Mouse (Mus musculus) hindbrain, embryonic 16.5 days (tissue): ENCODE measurements at regions not wholly inside any gene's neighbourhood (a gene's known extent, or its start where the extent isn't known, plus 50 kb on each side); places are given as distances from the start of the nearest gene placed in this dataset.

Source experiments
- ATAC-seq: fragments of 200-750 bp; cut with Nextera tagmentation; 2 replicates; pipeline ENCODE4 v1.8.0; 2017; ENCODE audit warnings: moderate TSS enrichment, moderate library complexity
- H3K27ac ChIP-seq: fragments of 300-500 bp; sonication (generic); 2 replicates; pipeline ENCODE4 v1.5.1; 2014; ENCODE audit warnings: low read depth, mild to moderate bottlenecking, control low read depth, low read length, moderate library complexity
- H3K27me3 ChIP-seq: fragments of 300-500 bp; sonication (generic); replicated peaks from 2 replicates; pipeline ENCODE4 v1.6.1; 2014; ENCODE audit warnings: low read length; ENCODE audit not compliant: control insufficient read depth, insufficient read depth
- H3K36me3 ChIP-seq: fragments of 300-500 bp; sonication (generic); 2 replicates; pipeline ENCODE4 v1.6.1; 2014; ENCODE audit warnings: mild to moderate bottlenecking, low read length, moderate library complexity, mixed read lengths; ENCODE audit not compliant: control insufficient read depth, insufficient read depth
- H3K4me1 ChIP-seq: fragments of 300-500 bp; sonication (generic); 2 replicates; pipeline ENCODE4 v1.6.1; 2014; ENCODE audit warnings: low read depth, low read length; ENCODE audit not compliant: control insufficient read depth, insufficient read depth
- H3K4me2 ChIP-seq: fragments of 300-500 bp; sonication (generic); 2 replicates; pipeline ENCODE4 v1.6.1; 2014; ENCODE audit warnings: mild to moderate bottlenecking, low read length, control low read depth, moderate library complexity
- H3K4me3 ChIP-seq: fragments of 300-500 bp; sonication (generic); 2 replicates; pipeline ENCODE4 v1.5.1; 2014; ENCODE audit warnings: mild to moderate bottlenecking, low read length, control low read depth, moderate library complexity
- H3K9ac ChIP-seq: fragments of 300-500 bp; sonication (generic); 2 replicates; pipeline ENCODE4 v1.6.1; 2014; ENCODE audit warnings: low read depth, mild to moderate bottlenecking, control low read depth, low read length, moderate library complexity
- H3K9me3 ChIP-seq: fragments of 300-500 bp; sonication (generic); 2 replicates; pipeline ENCODE4 v1.6.1; 2014; ENCODE audit warnings: mild to moderate bottlenecking, low read length, moderate library complexity; ENCODE audit not compliant: control insufficient read depth
- WGBS: fragments of 180-500 bp; shearing (Covaris S2); extraction: QIAGEN DNeasy Blood & Tissue Kit; methylation state at CpG from one replicate; pipeline ENCODE4 v1.1.7; 2014; 5-methylcytosine and 5-hydroxymethylcytosine counted together

DNA sequence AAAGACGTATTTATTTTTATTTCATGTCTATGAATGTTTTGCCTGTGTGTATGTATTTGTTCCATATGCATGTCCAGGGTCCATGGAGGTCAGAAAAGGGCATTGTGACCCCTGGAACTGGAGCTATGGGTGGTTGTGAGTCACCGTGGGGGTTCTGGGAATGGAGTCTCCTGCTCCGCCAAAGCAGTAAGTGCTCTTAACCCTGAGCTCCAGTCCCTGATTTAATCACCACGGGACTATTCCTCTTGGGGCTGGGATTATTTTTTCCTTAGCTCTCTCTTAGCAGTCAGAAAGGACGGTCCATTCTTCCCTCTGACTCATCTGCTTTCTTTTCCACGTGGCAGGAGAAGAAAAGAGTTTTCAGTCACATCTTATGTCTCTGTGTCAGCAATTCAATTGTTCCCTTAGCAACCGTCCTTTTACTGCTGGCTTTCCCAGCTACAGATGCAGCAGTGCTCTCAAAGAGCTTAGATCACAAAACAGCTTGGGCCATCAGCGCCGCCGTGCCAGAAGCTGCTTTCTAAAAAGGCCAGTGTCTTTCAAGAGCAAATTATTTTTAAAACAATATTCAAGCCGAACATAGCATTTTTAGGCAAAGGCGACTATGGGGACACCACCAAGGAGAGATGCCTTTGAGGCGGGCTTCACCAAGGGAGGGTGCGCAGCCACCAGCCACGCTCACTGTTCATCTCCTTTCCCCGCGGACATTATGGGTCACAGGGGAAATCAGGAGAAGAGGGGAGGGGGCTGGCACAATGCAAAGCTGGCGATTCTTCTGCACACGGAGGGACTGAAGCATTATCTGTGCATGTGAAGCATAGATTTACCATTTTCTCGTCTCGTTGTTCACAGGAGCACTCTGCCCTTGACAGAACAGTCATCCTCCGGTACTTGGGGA, 110.8 kb downstream of the Map3k7 start:
- peak overlapping the region; percentile 65 for H3K4me2 ChIP-seq
- peak overlapping the region; percentile 92 for H3K27ac ChIP-seq
- H3K4me1 ChIP-seq = peaks cover 16% of the 10 kb centered on the region
- H3K36me3 ChIP-seq = no peaks in the 10 kb centered on the region
- H3K27me3 ChIP-seq = no peaks in the 10 kb centered on the region
- H3K9ac ChIP-seq = peak overlapping the region; percentile 62
- peak; percentile 92 for ATAC-seq
- 2% methylated on average over 22 of the region's 22 CpGs for WGBS
- H3K9me3 ChIP-seq = peaks cover 8% of the 10 kb centered on the region
- peak overlapping the region; percentile 33 for H3K4me3 ChIP-seq

DNA sequence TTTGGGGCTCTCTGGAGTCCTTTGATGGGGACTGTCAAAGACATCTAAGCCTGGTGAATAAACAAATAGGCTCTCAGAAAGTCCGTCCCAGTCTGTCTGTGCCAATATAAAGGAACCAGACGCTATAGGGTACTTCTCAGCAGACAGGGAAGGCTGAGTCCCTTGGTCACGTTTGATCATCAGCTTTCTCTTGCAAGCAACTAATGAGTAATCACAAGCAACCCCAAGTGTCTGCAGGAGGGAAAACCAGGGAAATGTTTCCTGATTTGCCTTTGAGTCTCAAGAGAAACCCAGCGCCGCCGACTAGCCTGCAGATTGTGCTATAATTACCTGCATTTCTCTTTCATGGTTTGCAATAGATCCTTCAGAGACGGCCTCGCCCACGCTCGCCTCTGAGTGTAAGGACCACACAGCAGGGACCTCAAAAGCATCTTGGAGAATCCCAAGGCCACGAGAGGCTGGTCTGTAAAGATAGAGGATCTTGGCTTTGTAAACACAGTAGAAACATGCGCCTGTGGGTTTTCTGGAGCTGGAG, 112.6 kb downstream of the Map3k7 start:
- Histone ChIP-seq H3K4me1 (peaks cover 16% of the 10 kb centered on the region), H3K9me3 (no peaks in the 10 kb centered on the region), H3K27ac (no peak overlapping the region), H3K4me2 (no peak overlapping the region), H3K27me3 (no peaks in the 10 kb centered on the region), H3K9ac (no peak overlapping the region), H3K4me3 (no peak overlapping the region), H3K36me3 (no peaks in the 10 kb centered on the region)
- ATAC-seq = no peak
- 52% methylated on average over 12 of the region's 12 CpGs for WGBS

DNA sequence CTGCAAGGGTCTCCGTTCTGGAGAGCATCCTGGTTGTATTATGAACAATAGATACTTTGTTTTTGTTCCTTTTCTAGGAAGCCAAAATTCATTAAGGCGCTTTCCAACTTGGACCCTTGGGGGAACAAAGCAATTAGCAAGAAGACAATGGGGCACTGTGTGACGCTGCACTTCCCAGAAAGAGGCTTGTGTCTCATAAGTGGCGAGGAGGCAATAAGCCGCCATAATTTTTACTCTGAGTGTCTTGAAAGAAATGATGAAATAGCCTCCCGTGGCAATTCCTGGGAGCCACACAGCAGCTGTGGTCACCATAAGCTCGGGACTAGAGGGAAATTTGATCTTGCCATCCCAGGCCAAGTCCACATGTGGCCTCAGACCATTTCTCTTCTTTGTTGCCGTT, 119.6 kb downstream of the Map3k7 start:
- Histone ChIP-seq H3K4me1 (no peaks in the 10 kb centered on the region; the same call in 1 of the 2 replicates), H3K27ac (no peak overlapping the region), H3K9me3 (no peaks in the 10 kb centered on the region), H3K4me3 (no peak overlapping the region), H3K9ac (no peak overlapping the region), H3K4me2 (no peak overlapping the region), H3K36me3 (no peaks in the 10 kb centered on the region), H3K27me3 (no peaks in the 10 kb centered on the region)
- 25% methylated on average over 8 of the region's 8 CpGs for WGBS
- no peak for ATAC-seq

DNA sequence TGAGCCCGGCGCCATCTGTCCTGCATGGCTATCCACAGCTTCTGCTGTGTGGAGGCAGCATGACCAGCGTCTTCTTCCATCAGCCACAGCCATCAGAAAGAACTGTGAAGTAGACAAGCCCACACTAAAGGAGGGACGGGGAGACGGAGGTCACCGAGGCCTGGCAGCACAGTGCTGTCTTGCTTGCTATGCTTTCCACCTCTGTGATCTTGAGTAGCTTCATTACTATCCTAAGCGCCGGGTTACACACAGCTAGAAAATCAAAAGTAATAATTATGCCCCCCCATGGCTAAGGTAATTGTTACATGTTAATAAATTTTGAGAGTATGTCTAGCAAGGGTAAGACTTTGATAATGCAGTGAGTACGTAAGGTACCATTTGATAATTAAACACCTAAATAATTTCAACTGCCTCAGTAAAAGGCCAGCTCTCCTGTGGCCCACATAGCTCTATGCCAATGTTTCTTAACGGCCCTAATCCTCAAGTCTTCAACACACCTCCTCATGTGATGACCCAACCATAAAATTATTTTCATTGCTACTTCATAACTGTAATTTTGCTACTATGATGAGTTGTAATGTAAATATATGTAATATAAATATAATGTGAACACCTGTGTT, 120.5 kb downstream of the Map3k7 start:
- Histone ChIP-seq H3K9ac (no peak overlapping the region), H3K27ac (no peak overlapping the region), H3K4me3 (no peak overlapping the region), H3K4me2 (no peak overlapping the region), H3K36me3 (no peaks in the 10 kb centered on the region), H3K9me3 (no peaks in the 10 kb centered on the region), H3K4me1 (no peaks in the 10 kb centered on the region; the same call in 1 of the 2 replicates), H3K27me3 (no peaks in the 10 kb centered on the region)
- peak; percentile 40; the same call in 1 of the 2 replicates for ATAC-seq
- WGBS = 88% methylated on average over 10 of the region's 10 CpGs

DNA sequence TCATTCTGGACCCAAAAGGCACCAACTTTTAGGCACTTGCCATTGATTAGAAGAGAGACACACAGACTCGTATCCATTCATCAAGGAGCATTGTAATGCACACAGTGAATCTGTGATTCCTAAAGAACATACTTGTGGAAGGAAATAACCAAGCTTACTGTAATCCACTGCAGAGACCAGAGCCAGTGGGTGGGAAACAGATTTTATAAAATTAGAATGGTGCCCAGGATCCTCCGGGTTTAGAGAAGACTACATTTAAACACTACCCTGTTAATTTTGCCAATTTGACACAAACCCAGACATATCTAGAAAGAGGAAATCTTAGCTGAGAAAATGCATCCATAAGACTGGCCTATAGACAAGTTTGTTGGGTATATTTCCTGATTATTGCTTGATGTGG, 121.1 kb downstream of the Map3k7 start:
- H3K9me3 ChIP-seq = no peaks in the 10 kb centered on the region
- no peaks in the 10 kb centered on the region; the same call in 1 of the 2 replicates for H3K4me1 ChIP-seq
- no peaks in the 10 kb centered on the region for H3K27me3 ChIP-seq
- no peak overlapping the region for H3K27ac ChIP-seq
- no peak overlapping the region for H3K9ac ChIP-seq
- WGBS = 92% methylated on average over 2 of the region's 2 CpGs
- ATAC-seq = no peak
- H3K4me2 ChIP-seq = no peak overlapping the region
- H3K36me3 ChIP-seq = no peaks in the 10 kb centered on the region
- H3K4me3 ChIP-seq = no peak overlapping the region

DNA sequence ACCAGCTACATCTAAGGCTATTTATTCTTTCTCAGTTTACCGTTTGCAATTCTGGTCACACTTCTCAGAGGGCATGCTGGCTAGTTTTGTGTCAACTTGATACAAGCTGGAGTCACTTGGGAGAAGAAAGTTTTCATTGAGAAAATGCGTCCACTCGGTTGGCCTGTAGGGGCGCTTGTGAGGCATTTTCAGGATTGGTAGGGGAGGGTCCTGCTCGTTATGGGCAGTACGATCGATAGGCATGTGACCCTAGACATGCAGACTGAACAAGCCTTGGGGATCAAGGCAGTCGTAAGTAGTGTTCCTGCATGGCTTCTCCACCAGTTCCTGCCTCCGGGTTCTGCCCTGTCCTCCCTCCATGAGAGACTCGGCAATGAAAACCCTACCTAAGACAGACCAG, 127.2 kb downstream of the Map3k7 start:
- H3K36me3 ChIP-seq = no peaks in the 10 kb centered on the region
- no peak overlapping the region for H3K4me3 ChIP-seq
- ATAC-seq = no peak
- H3K9ac ChIP-seq = no peak overlapping the region
- no peaks in the 10 kb centered on the region for H3K4me1 ChIP-seq
- H3K4me2 ChIP-seq = no peak overlapping the region
- H3K27ac ChIP-seq = no peak overlapping the region
- peaks cover 2% of the 10 kb centered on the region; the same call in 1 of the 2 replicates for H3K9me3 ChIP-seq
- WGBS = 89% methylated on average over 10 of the region's 10 CpGs
- no peaks in the 10 kb centered on the region for H3K27me3 ChIP-seq

DNA sequence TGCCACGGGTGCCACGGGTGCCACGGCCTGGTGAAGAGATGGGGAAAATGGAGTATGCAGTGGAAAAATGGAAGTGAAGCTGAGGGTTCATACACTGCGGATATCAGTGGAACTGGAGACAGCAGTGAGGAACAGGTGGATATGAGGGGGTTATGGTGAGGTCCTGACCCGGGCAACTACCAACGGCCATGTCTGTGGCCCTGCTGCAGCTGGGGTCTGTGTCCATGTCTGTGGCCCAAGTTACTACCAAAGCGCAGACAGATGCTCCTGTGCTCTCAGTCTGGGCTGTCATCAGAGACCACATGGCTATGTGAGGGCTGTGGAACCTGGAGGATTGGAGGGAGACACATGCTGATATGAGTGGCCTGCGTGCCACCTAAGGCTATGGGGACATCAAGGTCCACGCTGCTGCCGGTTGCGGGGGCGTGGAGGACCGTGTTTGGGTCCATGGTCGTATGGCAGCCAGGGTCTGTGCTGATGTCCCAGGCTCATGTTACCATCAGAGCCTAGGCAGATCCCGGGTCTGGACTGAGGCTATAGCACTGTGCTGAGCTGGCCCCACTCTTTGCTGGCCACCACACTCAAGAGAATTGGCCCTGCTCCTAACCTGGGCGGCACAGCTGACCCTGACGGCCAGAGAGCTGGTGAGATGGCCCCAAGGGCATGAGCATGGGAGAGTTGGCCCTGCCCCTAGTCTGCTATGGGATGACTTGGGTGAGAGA, 128.6 kb downstream of the Map3k7 start:
- Histone ChIP-seq H3K4me2 (no peak overlapping the region), H3K36me3 (no peaks in the 10 kb centered on the region), H3K4me1 (no peaks in the 10 kb centered on the region), H3K4me3 (no peak overlapping the region), H3K9ac (no peak overlapping the region), H3K27ac (no peak overlapping the region), H3K9me3 (peaks cover 2% of the 10 kb centered on the region; the same call in 1 of the 2 replicates), H3K27me3 (no peaks in the 10 kb centered on the region)
- 97% methylated on average over 17 of the region's 17 CpGs for WGBS
- no peak for ATAC-seq

DNA sequence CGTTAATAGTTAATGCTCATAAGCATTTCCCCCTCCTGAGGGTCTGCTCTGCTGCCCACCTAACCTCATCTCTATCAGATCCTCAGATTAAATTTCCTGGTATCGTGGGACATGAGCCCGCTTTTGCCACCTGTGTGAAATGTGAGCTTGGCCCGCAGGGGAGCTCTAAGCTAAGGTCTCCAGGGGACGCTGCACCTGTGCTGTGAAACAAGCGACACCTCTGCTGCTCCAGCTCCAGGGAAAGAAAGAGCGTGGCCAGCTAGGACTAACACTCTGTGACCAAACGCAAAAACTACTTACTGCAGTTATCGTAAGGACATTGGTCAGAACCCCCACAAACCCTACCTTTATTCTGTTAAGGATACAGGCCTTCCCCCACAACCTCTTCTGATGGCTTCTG, 134.3 kb downstream of the Map3k7 start:
- no peaks in the 10 kb centered on the region for H3K4me1 ChIP-seq
- H3K4me3 ChIP-seq = no peak overlapping the region
- H3K9me3 ChIP-seq = peaks cover 2% of the 10 kb centered on the region; the same call in 1 of the 2 replicates
- WGBS = 64% methylated on average over 9 of the region's 9 CpGs
- no peak overlapping the region for H3K27ac ChIP-seq
- H3K27me3 ChIP-seq = no peaks in the 10 kb centered on the region
- no peak overlapping the region for H3K4me2 ChIP-seq
- no peaks in the 10 kb centered on the region for H3K36me3 ChIP-seq
- no peak for ATAC-seq
- H3K9ac ChIP-seq = no peak overlapping the region

DNA sequence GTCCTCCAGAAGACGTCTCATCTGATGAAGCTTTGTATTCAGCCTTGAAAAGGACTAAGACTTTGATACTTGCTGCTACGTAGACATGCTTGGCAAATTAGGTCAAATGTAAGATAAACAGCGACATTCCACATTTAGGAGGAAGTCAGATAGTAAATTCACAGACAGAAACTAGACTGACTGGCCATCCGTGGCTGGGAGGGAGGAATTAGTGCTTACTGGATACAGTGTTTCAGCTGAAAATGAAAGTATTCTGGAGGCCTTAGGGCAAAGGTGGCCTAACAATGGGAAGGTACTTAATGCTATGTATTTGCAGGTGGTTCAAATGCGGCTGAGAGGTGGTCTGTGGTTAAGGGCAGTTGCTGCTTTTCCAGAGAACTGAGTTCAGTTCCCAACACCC, 137.1 kb downstream of the Map3k7 start:
- no peak overlapping the region for H3K9ac ChIP-seq
- no peaks in the 10 kb centered on the region for H3K36me3 ChIP-seq
- H3K27me3 ChIP-seq = no peaks in the 10 kb centered on the region
- H3K4me2 ChIP-seq = no peak overlapping the region
- no peaks in the 10 kb centered on the region for H3K4me1 ChIP-seq
- no peak overlapping the region for H3K4me3 ChIP-seq
- WGBS = 67% methylated on average over 5 of the region's 5 CpGs
- no peak overlapping the region for H3K27ac ChIP-seq
- no peaks in the 10 kb centered on the region for H3K9me3 ChIP-seq
- no peak for ATAC-seq
